ENCODE assay signal across 8 mouse cellular contexts in genomic region chr3:27607796-27608151, GRCm38 (mm10).
DNase-seq lines count a peak whose midpoint lies in the region; ATAC-seq and TF ChIP-seq lines count a peak whose summit lies in the region.

No protein-coding gene starts in this region.

- no peak for TF ChIP-seq CTCF in embryonic fibroblast, embryonic 13.5 days (IDR thresholded peaks at IDR 0.05; ENCODE audit: borderline replicate concordance, insufficient read depth, low read length)
- TF ChIP-seq CTCF in midbrain, postnatal 0 days (IDR thresholded peaks at IDR 0.05) = no peak

- no peaks in the 10 kb centered on the region for H3K27me3 ChIP-seq in kidney, embryonic 15.5 days
- H3K27me3 ChIP-seq in hindbrain, embryonic 15.5 days = no peaks in the 10 kb centered on the region
- H3K27me3 ChIP-seq in midbrain, postnatal 0 days (ENCODE audit: insufficient read depth, low read length) = no peaks in the 10 kb centered on the region

- no peak for ATAC-seq in kidney, embryonic 15.5 days (replicated peaks; ENCODE audit: low FRiP score)
- no peak for ATAC-seq in hindbrain, embryonic 15.5 days (ENCODE audit: low FRiP score, low read depth)
- ATAC-seq in midbrain, postnatal 0 days (ENCODE audit: low FRiP score) = no peak

- H3K4me1 ChIP-seq in kidney, embryonic 15.5 days = peaks cover 68% of the 10 kb centered on the region
- H3K4me1 ChIP-seq in embryonic fibroblast, embryonic 13.5 days (ENCODE audit: control insufficient read depth, insufficient read depth, low read length) = peaks cover 28% of the 10 kb centered on the region
- peaks cover 20% of the 10 kb centered on the region for H3K4me1 ChIP-seq in hindbrain, embryonic 15.5 days (replicated peaks)
- no peaks in the 10 kb centered on the region for H3K4me1 ChIP-seq in midbrain, postnatal 0 days (ENCODE audit: insufficient read depth, low read length)

- TF ChIP-seq POLR2A in embryonic fibroblast, embryonic 13.5 days (IDR thresholded peaks at IDR 0.05; ENCODE audit: low read depth, low read length) = no peak

- H3K27ac ChIP-seq in kidney, embryonic 15.5 days = peak overlapping the region; percentile 78
- peak overlapping the region; percentile 95 for H3K27ac ChIP-seq in embryonic fibroblast, embryonic 13.5 days (ENCODE audit: insufficient read depth, low read length)
- H3K27ac ChIP-seq in hindbrain, embryonic 15.5 days (replicated peaks) = peak overlapping the region; percentile 23
- H3K27ac ChIP-seq in midbrain, postnatal 0 days (ENCODE audit: low read depth, low read length) = peak overlapping the region; percentile 9; the same call in 1 of the 2 replicates

- no peak for DNase-seq in kidney, adult 11 months
- DNase-seq in midbrain, postnatal 0 days (ENCODE audit: low spot score) = no peak
- DNase-seq in right cerebral cortex, adult 18-20 months = no peak
- DNase-seq in yolk sac, embryonic 10.5 days (ENCODE audit: low spot score) = no peak
- no peak for DNase-seq in embryo, embryonic 10 days (ENCODE audit: low spot score)

- H3K4me3 ChIP-seq in kidney, embryonic 15.5 days (replicated peaks) = no peak overlapping the region
- no peak overlapping the region for H3K4me3 ChIP-seq in embryonic fibroblast, embryonic 13.5 days (ENCODE audit: insufficient read depth, low read length)
- H3K4me3 ChIP-seq in hindbrain, embryonic 15.5 days = no peak overlapping the region
- H3K4me3 ChIP-seq in midbrain, postnatal 0 days (ENCODE audit: low read depth, low read length) = no peak overlapping the region

- no peak overlapping the region for H3K4me2 ChIP-seq in kidney, embryonic 15.5 days
- 0 out of 2 replicates have a peak overlapping the region, but pooled peaks have one; percentile 4 for H3K4me2 ChIP-seq in hindbrain, embryonic 15.5 days
- no peak overlapping the region for H3K4me2 ChIP-seq in midbrain, postnatal 0 days (ENCODE audit: low read depth, low read length, poor library complexity, severe bottlenecking)

- H3K9me3 ChIP-seq in kidney, embryonic 15.5 days (replicated peaks) = no peaks in the 10 kb centered on the region
- H3K9me3 ChIP-seq in hindbrain, embryonic 15.5 days = no peaks in the 10 kb centered on the region
- no peaks in the 10 kb centered on the region for H3K9me3 ChIP-seq in midbrain, postnatal 0 days (ENCODE audit: low read length)

- H3K9ac ChIP-seq in kidney, embryonic 15.5 days = no peak overlapping the region
- H3K9ac ChIP-seq in hindbrain, embryonic 15.5 days = no peak overlapping the region
- H3K9ac ChIP-seq in midbrain, postnatal 0 days (replicated peaks; ENCODE audit: low read length, poor library complexity, severe bottlenecking) = no peak overlapping the region; the same call in 1 of the 2 replicates

- no peaks in the 10 kb centered on the region for H3K36me3 ChIP-seq in kidney, embryonic 15.5 days
- H3K36me3 ChIP-seq in hindbrain, embryonic 15.5 days = no peaks in the 10 kb centered on the region
- no peaks in the 10 kb centered on the region for H3K36me3 ChIP-seq in midbrain, postnatal 0 days (ENCODE audit: insufficient read depth, low read length)

- 38% methylated on average over 7 of the region's 7 CpGs for WGBS in kidney, embryonic 15.5 days
- 73% methylated on average over 7 of the region's 7 CpGs for WGBS in hindbrain, embryonic 15.5 days
- WGBS in midbrain, postnatal 0 days = 66% methylated on average over 7 of the region's 7 CpGs

Comparison
In these comparisons a context has a peak if more than half of its experiments do, and no peak if none do; other contexts are left out.
1. H3K27ac ChIP-seq: peak in every context shown above with its lines; median percentile 95 in embryonic fibroblast, embryonic 13.5 days; 78 in kidney, embryonic 15.5 days; 23 in hindbrain, embryonic 15.5 days; 9 in midbrain, postnatal 0 days.